Mouse (Mus musculus) embryonic fibroblast, embryonic 13.5 days (primary cell): ENCODE measurements at regions not wholly inside any gene's neighbourhood (a gene's known extent, or its start where the extent isn't known, plus 50 kb on each side); places are given as distances from the start of the nearest gene placed in this dataset.
A peak's percentile ranks its signal among the peaks of the same experiment; 100 is the strongest.

Experiments used
- H3K27ac ChIP-seq: 2 replicates; pipeline ENCODE4 v1.5.1; 2012; ENCODE audit warnings: low read length, control low read depth, inconsistent platforms; ENCODE audit not compliant: insufficient read depth
- H3K4me1 ChIP-seq: 2 replicates; pipeline ENCODE4 v1.6.1; 2011; ENCODE audit warnings: low read length; ENCODE audit not compliant: control insufficient read depth, insufficient read depth
- H3K4me3 ChIP-seq: 2 replicates; pipeline ENCODE4 v1.5.1; 2011; ENCODE audit warnings: mild to moderate bottlenecking, control low read depth, low read length; ENCODE audit not compliant: insufficient read depth
- CTCF ChIP-seq: IDR thresholded peaks from 2 replicates; pipeline ENCODE4 v1.5.1; 2011; ENCODE audit warnings: mild to moderate bottlenecking, control low read depth, low read length, moderate library complexity, borderline replicate concordance; ENCODE audit not compliant: insufficient read depth
- POLR2A ChIP-seq: IDR thresholded peaks from 2 replicates; pipeline ENCODE4 v1.6.1; 2011; ENCODE audit warnings: low read depth, mild to moderate bottlenecking, control low read depth, low read length, moderate library complexity

DNA sequence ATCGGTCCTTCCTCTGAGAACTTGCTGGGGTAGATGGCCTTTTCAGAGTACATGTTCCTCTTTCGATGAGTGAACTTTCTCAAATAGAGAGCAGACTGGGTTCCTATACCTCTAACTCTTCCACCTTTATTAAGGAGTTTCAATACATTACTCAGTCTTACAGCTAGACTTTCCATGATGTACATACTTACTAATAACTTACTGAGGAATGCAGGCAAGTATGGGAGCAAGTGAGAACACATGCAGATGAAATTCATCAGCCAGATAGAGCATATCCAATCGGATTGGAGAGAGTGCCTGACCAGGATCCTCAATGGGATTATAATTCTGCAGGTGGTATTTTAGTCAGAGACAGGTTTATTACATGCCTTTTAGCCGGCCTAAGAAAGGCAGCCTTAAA lies 292.2 kb upstream of the Large1 start:
- Histone ChIP-seq H3K4me3 (no peak overlapping the region), H3K4me1 (no peaks in the 10 kb centered on the region), H3K27ac (no peak overlapping the region)

DNA sequence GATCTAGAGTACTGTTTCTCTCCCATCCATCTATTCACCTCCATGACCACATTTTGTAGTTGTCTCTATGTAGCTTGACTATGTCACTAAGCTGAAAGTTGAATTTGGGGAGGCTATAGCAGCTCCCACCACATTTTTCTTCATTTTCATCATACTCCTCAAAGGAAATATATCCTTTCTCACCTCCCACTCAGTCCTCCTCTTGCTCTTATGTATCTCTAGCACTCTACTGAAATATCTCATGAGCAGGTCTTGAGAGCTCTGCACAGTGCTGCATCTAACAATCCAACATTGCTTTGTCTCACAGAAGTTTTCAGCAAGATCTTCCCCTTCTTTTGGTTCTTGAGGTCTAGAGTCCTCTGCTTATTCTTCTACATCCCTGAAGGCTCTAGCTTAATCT lies 273.5 kb upstream of the Large1 start:
- TF ChIP-seq CTCF (no peak), POLR2A (no peak)
- Histone ChIP-seq H3K4me3 (no peak overlapping the region), H3K4me1 (no peaks in the 10 kb centered on the region), H3K27ac (no peak overlapping the region)

More for the DNA sequence above, 292.2 kb upstream of the Large1 start:
- TF ChIP-seq CTCF (no peak), POLR2A (no peak)

- TF ChIP-seq CTCF (no peak), POLR2A (no peak)
- Histone ChIP-seq H3K4me3 (no peak overlapping the region), H3K4me1 (no peaks in the 10 kb centered on the region), H3K27ac (no peak overlapping the region)
These were observed 265.6 kb upstream of the Large1 start for GRCm38 (mm10) chr8:73618946-73619345.

GRCm38 (mm10) chr8:73614631-73615030 lies 261.3 kb upstream of the Large1 start:
- TF ChIP-seq POLR2A (no peak), CTCF (no peak)
- H3K27ac ChIP-seq: no peak overlapping the region
- no peak overlapping the region for H3K4me3 ChIP-seq
- H3K4me1 ChIP-seq: no peaks in the 10 kb centered on the region

DNA sequence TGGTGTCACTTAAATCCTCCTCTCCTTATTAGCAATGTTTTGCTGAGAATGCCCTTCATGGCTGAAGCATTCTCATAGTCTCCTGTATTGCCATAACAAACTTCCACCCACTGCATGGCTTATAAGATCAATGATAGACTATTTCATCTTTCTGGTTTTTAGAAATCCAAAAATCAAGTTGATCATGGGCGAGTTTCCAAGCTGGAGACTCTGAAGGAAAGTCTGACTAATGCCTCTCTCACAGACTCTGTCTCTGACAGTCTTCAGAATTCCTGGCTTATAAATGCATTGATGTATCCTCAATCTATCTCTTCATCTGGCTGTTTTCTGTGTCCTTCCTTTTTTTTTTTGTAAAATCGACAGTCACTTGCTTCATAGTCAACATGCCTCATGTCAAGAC lies 260.8 kb upstream of the Large1 start:
- TF ChIP-seq POLR2A (no peak), CTCF (no peak)
- Histone ChIP-seq H3K4me1 (no peaks in the 10 kb centered on the region), H3K27ac (no peak overlapping the region), H3K4me3 (no peak overlapping the region)

DNA sequence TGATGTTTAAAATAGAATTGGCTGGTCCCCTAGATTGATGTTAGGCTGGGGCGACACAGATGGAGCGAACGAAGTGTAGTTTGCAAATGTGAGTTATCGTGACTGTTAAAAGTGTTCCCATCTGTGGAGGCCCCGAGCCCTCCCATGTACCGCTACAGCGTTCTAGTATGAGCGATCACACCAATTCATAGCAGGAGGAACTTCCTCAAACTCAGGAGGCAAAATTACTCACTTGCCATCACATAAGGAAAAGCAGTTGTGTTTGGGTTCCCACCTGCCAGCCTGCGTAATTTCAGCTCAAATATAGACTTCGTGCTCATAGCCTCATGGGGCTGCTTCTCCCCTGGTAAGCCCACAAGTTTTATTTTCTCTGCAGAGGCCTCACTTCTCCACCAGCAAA lies 258.2 kb upstream of the Large1 start:
- no peaks in the 10 kb centered on the region for H3K4me1 ChIP-seq
- H3K4me3 ChIP-seq: no peak overlapping the region
- TF ChIP-seq POLR2A: no peak
- H3K27ac ChIP-seq: no peak overlapping the region

DNA sequence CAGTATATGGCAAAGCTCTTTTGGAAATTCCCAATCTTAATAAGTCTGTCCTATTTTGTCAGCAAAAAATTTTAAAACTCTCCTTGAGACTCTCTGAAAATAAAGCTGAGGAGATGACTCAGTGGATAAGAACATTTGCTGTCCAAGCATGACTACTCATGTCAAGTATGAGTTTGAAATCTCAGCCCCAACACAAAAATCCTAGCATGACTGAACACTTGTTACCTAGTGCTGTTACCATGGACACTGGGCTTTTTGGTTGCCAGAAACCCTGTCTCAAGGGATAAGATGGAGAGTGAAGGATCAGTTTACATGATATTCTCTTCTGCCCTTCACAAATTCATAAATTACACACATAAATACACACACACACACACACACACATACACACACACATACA lies 217.3 kb upstream of the Large1 start:
- no peak for TF ChIP-seq POLR2A
- no peak for TF ChIP-seq CTCF
- Histone ChIP-seq H3K27ac (peak overlapping the region; percentile 96), H3K4me1 (peaks cover 9% of the 10 kb centered on the region), H3K4me3 (no peak overlapping the region)

DNA sequence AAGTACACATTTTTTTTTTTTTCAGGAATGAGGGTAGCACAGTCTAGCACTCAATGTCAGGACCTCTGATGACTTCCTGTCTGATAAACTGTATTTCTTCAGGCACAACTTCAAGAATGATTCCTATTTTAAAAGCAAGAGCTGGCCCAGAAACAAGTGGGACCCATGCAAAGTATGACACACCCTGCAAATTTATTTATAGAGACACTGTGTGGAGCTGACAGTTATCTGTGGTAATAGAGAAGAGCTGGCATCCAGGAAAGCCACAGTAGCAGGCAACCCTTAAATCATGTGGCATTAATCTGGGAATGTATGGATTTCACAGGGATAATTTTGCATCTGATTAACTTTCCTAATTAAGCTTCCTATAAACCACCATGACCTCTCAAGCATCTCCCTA lies 216.6 kb upstream of the Large1 start:
- Histone ChIP-seq H3K4me3 (no peak overlapping the region), H3K4me1 (peaks cover 9% of the 10 kb centered on the region), H3K27ac (peak overlapping the region; percentile 96)
- TF ChIP-seq POLR2A: no peak
- TF ChIP-seq CTCF: no peak
